ENCODE assay signal across 1 mouse cellular context in the genomic region with DNA sequence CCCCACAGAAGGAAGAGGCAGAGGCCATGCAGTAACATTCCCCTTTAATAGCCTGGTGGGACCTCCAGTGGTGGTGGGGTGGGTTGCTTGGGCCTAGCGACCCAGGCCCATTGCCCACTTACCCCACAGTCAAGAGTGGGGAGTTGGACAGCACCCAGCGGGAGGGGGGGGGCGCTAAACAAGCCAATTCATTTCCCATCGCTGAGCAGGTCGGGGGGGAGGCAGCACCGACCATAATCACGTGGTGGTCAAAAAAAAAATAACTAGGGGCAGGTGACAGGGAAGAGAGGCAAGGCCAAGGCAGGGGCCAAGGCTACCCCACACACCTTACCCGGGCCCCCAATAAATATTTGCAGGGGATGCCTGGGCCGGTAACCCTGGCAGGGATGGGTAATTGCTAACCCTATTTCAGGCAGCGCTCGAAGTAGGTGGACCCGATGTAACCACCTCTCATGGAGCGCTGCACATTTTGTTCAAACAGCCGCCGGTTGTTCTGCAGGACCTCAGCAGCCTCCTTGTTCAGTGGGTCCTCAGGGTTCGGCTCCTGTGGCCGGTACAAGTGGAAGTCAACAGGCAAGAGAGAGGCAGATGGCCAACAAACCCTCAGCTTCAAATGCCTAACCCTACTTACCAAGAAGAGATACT.
TF ChIP-seq lines count a peak whose summit lies in the region.

No protein-coding gene starts in this region.

TF ChIP-seq in CH12.LX, 34 proteins besides CTCF, POLR2A, EP300 and RAD21:
- TF ChIP-seq MAX (IDR thresholded peaks at IDR 0.05; ENCODE audit: low read length), result no peak
